Mouse (Mus musculus) testis, adult 2 months (tissue): ENCODE results near the gene Ankfn1.

Source experiments
- CTCF ChIP-seq: fragments of 200-500 bp; IDR thresholded peaks from 2 replicates; pipeline ENCODE4 v1.5.1; 2012; ENCODE audit warnings: low read depth, mild to moderate bottlenecking, inconsistent platforms, low read length, moderate library complexity; ENCODE audit not compliant: control insufficient read depth, insufficient read depth, insufficient replicate concordance
- POLR2A ChIP-seq: fragments of 200-500 bp; IDR thresholded peaks from 2 replicates; pipeline ENCODE4 v1.6.1; 2012; ENCODE audit warnings: low read depth, mild to moderate bottlenecking, inconsistent platforms, low read length, moderate library complexity; ENCODE audit not compliant: control insufficient read depth

GRCm38 (mm10) chr11:89765770-89766148, 11.7 kb downstream of the Ankfn1 start:
- TF ChIP-seq CTCF = no peak
- no peak for TF ChIP-seq POLR2A
